Mouse (Mus musculus) heart, adult 2 months (tissue): ENCODE results near the gene Tmem51.

Experiments
- CTCF ChIP-seq: fragments of 200-600 bp; IDR thresholded peaks from 2 replicates; pipeline ENCODE4 v1.8.1; 2022; ENCODE audit warnings: antibody characterized with exemption, mild to moderate bottlenecking, moderate library complexity
- POLR2A ChIP-seq: fragments of 200-500 bp; IDR thresholded peaks from 2 replicates; pipeline ENCODE4 v1.6.1; 2011; ENCODE audit warnings: mild to moderate bottlenecking, low read depth, low read length, control low read depth; ENCODE audit not compliant: insufficient read depth

GRCm38 (mm10) chr4:142127275-142127788 lies 43.2 kb upstream of the Tmem51 start:
- TF ChIP-seq POLR2A (no peak), CTCF (no peak)
